In the genomic region with DNA sequence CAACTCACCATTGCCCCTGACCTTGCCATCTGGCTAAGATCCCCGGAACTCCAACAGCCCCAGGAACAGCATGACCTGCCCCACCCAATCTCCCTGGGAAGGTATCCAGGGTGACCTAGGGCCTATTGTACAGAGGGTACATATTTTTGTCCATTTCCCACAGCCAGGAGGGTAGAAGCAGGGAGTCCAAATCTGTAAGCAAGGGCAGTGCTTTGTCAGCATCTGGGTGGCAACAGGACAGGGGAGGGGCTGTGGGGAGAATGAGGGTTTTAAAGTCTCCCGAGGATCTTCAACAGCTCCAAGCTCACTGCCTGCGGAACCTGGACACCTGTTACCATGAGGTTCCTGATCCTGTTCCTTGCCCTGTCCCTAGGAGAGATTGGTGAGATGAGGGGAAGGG, we compare ENCODE assay signal across 12 mouse cellular contexts. TPM values are rescaled to one million over a fixed set of nuclear protein-coding genes. Genes with fewer than 3 reads are reported as not detected.
"Had no signal": no experiment of that assay in that cellular context is flagged by ENCODE, and none has a peak within 500 bp of the region (broad histone marks: within the 10 kb centered on the region; RNA-seq: fewer than 3 reads in every experiment).

Klk1b21 (plus strand) TSS at position 301 of the 400 bp plus-strand sequence.

RNA-seq across cellular contexts. Expression of gene Klk1b21, which starts in this region (rescaled TPM):
- polyA plus RNA-seq: neural tube, embryonic 11.5 days; neural tube, embryonic 12.5 days; neural tube, embryonic 13.5 days; neural tube, embryonic 14.5 days; neural tube, embryonic 15.5 days; small intestine, adult 2 months; spleen, adult 2 months; stomach, embryonic 14.5 days; stomach, embryonic 15.5 days; stomach, embryonic 16.5 days; stomach, postnatal 0 days; urinary bladder, adult 2 months had no signal
